Mouse (Mus musculus) MN1 (cell line): ENCODE measurements around the gene Rccd1.

Experiments used
- DNase-seq: peaks from one replicate; pipeline ENCODE4 v3.0.0-alpha.2; 2016; ENCODE audit warnings: low spot score

Gene Rccd1

DNA sequence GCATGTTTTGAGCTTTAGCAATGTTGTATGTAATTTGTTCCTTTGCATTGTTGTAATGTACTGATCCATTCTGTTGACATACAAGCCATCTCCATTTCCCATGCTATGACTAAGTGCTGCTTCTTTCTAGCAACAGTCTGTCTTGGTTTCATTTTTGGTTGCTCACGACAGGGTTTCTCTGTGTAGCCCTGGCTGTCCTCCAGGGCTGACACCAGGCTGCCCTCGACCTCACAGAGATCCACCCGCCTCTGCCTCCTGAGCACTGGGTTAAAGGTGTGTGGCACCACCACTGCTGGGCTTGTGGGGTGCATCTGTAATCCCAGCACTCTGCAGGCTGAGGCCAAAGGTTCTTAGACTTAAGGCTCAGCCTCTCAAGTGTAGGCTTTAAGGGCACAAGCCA is 24.7 kb downstream of the Rccd1 start:
- DNase-seq = no peak

DNA sequence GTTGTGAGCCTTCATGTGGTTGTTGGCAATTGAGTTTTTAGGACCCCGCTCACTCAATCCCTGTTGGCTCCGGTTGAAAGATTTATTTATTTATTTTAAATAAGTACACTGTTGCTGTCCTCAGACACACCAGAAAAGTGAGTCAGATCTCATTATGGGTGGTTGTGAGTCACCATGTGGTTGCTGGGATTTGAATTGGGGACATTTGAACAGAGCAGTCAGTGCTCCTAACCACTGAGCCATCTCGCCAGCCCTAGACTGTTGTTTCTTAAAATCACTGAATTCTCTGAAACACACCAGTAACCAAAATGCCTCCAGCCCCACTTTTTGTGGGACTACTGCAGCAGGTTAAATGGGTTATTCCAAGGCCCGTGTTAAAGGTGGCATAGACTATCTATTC is 25.5 kb downstream of the Rccd1 start:
- no peak for DNase-seq

DNA sequence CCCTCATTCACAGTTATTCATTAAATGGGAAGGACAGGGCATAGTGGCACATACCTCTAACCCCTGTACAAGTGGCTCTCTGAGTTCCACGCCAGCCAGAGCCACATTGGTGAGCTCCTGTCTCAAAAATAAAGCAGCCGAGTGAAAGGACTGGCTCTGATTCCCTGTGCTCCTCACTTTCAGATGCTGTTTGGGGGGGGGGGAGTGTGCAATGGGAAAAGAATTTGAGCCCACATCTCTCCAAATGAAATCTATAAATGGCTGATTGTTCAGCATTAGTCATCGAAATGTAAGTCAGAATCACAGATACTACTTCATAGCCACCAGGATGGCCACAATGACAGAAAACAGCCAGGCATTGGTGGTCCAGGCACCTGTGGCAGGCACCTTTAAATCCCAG is 27.2 kb downstream of the Rccd1 start:
- no peak for DNase-seq

DNA sequence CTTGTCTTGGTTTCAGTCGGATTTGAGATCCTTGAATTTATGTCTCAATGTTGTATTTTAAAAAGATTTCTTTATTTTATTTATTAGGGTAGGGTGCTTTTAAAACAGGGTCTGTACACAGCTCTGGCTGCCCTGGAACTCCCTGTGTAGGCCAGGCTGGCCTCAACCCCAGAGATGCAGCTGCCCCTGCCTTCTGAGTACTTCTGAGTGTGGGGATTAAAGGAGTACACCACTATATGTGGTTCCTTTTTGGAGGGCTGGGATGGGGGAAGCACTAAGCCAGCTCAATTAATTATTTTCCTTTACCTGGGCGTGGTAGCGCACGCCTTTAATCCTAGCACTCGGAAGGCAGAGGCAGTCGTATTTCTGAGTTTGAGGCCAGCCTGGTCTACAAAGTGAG is 27.8 kb downstream of the Rccd1 start:
- no peak for DNase-seq

DNA sequence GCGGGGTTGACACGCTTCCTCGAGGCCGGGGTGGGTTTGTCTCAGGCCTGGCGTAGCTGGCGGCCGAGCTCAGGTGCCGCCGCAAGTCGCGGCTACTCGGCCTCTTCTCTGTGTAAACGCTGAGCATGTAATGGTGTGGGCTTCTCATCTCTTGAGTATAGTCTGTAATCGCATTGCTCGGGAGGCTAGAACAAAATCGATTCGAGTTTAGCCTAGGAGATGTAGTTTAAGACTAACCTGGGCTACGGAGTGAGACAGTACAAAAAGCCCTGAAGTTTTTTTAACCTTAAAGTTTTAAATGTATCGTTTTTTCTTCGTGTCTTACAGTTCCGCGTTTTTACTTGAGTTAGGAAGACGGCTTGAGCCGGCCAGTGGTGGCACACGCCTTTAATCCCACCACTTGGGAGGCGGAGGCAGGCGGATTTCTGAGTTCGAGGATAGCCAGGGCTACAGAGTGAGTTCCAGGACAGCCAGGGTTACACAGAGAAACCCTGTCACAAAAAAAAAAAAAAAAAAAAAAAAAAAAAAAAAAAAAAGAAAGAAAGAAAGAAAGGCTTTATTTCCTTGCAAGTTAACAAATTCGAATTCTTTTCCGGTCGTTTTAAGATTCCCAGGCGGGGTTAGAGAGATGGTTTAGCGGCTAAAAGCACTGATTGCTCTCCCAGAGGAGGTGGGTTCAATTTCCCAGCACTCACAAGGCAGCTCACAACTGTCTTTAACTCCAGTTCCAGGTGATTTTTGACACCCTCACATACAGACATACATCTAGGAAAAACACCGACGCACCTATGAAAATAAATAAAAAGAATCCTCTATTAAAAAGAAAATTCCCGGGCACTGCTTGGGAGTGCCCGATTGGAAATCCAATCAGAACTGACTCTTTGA is 29.2 kb downstream of the Rccd1 start:
- peak; percentile 60 for DNase-seq

DNA sequence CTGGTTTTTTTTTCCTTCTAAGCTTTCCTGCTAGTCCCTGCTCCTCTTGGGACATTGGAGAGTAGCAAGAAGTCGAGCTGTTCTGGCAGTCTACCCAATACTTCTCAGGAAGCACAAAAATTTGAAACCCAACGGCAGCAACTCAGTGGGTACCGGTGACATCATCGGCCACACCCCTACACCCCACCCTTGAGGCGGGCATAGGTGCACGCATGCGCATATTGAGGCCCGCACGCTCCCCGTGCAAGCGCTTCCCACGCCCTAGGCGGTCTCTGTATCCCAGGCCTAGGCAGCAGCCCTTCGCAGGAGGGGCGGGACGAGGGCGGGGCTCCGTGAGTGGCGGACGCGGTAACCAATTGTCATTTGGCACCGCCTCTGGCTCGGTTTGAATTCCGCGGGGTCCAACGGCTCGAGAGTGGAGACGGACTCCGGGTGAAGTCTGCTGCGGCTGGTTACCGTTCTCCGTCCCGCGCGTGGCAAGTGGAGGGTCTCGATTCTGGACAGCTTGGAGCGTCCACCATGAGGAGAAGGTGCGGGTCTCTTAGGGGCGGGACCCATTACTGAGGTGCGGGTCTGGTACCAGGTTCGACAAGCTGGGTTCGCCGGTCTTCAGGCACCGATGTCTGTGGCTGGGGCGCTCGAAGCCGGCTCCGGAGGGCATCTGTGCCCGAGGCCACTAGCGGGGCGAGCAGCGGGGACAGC is 30.0 kb downstream of the Rccd1 start, which contains the start of gene Prc1:
Gene Prc1 (plus strand): TSS at position 389 of the 702 bp plus-strand sequence.
- DNase-seq = peak; percentile 98

DNA sequence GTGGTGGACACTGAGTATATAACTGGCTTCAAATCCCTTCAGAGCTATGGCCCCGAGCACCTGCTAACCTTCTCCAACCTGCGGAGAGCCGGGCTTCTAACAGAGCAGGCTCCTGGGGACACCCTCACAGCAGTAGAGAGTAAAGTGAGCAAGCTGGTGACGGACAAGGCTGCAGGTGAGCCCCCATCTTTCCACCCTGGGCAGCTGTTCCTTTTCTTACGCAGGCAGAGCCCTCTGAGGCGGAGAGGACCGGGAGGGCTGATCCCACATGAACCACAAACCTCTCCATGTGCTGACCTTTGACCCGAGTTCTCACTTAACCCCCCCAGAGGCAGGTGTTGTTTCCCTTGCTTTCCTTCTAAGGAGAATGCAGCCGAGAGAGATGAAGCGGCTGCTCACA is 36.5 kb downstream of the Rccd1 start:
- no peak for DNase-seq

DNA sequence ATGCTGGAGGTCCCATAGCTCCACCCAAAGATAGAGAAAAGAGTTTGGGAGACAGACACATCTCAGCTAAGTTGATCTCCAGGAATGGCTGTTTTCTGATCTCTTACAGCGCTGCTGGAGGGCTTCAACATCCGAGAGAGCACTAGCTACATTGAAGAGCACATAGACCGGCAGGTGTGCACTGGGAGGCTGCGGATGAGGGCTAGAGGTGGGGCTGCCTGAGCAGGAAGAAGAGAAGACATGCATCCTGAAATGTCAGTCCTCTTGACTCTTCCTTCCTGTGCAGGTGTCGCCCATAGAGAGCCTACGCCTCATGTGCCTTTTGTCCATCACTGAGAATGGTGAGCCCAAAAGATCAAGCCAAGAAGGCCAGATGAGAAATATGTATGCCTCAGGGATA is 38.5 kb downstream of the Rccd1 start:
- DNase-seq = no peak

DNA sequence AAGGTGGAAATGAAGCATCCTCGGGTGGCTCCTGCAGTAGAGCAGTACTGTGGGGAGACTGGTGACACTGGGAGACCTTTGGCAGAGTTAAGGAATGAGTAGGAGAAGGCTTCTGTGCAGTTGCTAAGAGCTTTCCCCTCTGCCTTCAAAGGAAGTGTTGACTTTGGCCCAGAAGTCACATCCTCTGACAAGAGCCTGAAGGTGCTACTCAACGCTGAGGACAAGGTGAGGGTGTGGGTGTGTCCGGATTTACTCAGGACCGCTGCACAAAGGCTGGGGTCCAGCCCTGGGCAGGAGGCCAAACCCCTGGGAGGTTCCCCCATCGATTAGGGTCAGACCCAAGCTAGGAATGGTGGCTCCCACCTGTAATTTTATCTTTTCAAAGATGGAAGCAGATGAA is 39.9 kb downstream of the Rccd1 start:
- no peak for DNase-seq

DNA sequence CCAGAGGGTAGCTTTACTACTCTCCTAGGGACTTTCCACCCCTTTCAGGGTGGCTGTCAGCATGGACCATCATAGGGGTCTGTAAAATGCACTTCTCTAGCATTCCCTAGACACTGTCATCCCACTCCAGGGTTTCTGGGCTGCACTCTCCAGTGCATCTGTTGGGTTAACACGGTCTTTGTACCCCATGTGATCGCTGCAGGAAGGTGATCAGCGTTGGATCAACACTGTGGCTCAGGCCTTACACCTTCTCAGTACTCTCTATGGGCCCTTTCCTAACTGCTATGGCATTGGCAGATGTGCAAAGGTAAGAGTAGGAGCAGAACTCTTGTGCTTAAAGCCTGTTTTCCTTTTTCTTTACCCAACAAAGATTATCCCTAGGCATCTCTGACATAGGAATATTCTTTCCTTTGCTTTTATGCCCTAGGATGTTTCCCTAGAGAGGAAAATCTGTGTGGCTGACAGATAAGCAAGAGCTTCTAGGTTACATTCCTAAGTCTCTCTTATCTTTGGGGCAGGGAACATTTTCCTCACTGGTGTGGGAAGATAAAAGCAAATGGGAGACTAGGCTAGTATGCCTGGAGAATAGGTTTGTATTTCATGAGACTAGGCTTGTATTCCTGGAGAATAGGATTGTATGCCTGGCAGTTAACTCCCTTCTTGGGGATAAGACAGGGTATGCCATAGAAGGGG is 40.9 kb downstream of the Rccd1 start:
- no peak for DNase-seq

DNA sequence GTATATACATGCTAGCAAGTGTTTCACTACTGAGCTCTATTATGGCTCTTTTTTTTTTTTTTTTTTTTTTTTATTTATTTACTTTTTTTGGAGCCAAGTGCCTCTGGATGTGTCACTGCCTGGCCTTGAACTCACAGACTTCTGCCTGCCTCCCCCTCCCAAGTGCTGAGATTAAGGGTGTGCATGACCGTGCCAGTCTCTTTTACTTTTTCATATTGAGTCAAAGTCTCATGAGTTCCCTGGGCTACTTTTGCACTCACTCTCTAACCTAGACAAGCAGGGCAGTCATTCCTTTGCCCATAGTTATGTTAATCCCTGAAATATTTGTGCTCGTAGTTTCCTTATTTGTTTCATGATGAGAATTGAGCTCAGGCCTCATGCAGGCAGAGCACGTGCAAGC is 42.6 kb downstream of the Rccd1 start:
- no peak for DNase-seq

DNA sequence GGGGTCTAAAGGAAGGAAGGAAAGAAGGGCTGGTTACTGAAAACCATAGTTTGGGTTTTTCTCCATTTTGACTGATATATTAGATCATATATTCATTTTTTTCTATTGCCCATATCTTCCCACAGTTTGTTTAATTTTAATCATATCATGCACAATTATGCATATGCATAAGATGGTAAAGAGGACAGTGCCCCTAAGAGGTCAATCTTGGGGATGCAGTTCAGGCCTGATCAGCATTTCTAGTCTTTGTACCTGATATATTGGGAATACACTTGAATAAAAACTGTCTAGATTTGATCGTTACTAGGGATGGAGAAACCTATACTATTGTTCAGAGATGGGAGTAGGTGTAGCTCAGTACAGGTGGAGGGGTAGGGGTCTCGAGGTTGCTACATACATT is 43.3 kb downstream of the Rccd1 start:
- DNase-seq = no peak

DNA sequence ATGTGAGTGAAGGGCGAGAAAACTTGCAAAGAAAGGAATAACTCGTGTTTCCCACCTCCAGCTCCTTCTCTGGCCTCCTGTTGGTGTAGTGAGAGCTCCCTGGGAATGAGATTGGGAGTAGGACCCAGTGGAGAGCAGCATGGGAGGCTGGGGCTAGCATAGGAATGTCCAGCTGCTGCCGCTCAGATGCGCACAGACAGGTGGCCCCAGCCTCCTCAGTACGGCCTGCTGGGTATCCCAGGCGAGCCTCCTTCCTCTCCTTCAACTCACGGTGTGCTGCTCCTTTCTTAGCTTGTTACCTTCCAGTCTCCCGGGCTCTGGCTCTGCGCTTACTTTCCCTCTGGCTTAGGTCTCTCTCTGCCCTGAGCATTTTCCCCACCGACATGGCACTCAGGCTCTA is 44.2 kb downstream of the Rccd1 start:
- DNase-seq = no peak

DNA sequence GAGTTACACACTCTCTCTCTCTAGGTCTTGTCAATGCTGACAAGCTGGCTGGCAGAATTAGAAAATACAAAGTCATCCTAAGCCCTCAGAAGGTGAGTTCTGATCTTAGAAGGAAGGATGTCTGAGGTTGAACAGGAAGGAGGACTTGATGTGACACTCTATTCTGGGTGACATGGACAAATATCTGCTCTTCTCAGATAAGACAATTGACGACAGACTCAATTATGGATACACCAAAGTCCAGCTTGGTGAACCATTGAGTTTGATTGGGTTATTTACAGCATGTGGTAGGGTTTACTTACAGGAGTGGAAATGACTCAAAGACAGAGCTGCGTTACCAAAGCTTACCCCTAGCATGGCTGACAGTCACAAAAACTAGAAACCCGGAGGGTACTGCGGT is 47.9 kb downstream of the Rccd1 start:
- DNase-seq = no peak

DNA sequence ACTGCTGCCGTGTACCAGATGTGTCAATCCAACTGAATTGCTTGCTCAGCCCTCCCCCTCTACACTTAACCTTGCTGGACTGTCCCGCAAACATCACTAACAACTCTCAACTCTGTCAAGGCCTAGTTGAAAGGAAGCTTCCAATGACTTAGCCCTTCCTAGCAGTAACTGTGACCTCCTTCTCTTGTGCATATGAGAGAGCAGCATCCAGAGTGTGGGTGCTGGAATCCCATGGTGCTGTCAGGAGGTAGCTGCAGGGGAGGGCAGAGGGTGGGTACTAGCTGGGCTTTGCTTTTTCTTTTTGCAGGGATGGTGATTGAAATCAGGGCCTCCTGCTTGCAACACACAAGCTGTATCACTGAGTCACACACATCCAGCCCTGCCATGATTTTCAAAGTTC is 50.8 kb downstream of the Rccd1 start:
- DNase-seq = no peak

DNA sequence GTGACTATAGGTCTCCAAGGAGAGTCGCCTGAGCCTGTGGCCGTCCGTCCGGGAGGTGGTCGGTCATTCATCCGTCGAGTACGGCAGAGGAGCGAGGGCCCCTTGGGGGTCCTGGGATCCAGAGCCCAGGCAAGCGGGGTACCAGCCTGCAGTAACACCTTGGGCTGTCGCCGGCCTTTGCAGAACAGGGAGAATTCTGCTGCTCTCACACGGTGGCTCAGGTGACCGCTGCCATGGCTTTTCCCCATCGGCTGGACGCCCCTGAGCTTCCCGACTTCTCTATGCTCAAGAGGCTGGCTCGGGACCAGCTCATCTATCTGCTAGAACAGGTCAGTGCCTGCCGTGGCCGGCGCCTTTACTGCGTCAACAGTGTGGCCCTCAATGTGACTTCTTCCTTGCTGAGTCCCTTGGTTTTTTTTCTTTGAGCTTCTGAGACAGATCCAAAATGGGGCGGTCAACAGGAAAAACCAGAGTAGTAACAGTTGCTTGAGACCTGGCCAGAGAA is 54.5 kb downstream of the Rccd1 start:
- DNase-seq = peak; percentile 43

DNA sequence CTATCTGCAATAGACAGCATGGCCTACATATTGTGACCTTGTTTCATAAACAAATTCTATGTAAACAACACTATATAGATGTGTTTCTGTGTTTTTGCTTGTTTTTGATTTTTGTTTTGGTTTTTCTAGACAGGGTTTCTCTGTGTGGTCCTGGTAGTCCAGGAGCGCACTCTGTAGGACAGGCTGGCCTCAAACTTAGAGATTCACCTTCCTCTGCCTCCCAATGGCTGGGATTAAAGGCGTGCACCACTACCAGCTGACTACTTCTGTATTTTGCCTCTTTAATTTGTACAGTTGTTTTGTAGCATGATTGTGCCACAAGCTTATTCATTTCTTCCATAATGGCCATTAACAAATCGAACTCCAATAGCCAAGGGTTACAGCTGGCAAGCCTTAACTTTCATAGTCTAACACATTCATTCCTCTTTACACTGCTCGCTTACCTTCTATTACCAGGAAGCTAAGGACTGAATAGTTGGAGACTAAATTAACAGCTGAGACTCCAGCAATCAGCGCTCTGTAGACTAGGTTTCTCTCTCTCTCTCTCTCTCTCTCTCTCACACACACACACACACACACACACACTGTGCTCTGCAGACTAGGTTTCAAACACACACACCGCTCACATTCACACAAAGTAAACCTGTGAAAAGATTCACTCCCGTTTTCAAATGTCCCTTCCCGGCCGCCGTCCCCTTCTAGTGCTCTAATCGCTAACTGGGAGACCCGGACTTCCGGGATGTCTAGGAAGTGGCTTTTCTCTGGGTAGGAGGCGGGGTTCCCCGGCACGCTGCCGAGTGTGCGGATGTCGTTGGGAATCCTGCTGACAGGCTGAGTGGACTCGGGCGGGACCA is 55.1 kb downstream of the Rccd1 start, which contains the start of gene Vps33b:
Gene Vps33b (plus strand): TSS at position 753 of the 854 bp plus-strand sequence.
- peak; percentile 95 for DNase-seq

DNA sequence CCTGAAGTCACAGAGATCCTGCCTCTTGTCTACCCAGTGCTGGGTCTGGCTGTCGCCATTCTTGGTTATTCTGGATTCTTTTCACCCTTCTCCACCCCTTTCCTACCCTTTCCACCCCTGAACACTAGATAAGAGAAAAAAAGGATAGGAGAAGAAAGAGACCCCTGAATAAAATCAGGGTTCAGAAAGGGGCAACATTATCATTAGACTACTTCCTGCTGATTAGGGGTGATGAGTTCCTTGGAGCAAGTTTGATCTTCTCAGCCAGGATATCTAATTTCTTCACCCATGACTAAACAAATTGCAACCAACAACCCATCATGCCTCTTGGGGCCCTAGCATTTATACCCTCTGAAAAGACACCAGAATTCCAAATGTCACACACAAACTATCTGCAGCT is 56.5 kb downstream of the Rccd1 start:
- no peak for DNase-seq

DNA sequence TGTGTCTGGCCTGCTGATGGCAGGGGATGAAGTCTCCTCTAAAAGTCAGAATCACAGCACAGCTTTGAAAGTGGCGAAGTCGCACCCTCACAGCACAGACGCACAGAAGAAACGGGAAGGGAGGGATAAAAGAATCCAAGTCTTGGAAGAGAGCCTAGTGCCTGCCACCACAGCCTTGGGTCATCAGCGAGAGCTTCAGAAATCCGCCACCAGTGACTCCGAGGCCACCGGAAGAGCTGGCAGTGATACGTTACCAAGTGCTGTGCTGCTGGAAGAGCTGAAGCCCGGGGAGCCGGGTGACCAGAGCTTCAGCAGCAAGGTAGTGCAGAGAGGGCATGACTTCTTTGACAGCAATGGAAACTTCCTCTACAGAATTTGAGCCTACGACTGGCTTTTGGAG is 59.6 kb downstream of the Rccd1 start:
- no peak for DNase-seq

DNA sequence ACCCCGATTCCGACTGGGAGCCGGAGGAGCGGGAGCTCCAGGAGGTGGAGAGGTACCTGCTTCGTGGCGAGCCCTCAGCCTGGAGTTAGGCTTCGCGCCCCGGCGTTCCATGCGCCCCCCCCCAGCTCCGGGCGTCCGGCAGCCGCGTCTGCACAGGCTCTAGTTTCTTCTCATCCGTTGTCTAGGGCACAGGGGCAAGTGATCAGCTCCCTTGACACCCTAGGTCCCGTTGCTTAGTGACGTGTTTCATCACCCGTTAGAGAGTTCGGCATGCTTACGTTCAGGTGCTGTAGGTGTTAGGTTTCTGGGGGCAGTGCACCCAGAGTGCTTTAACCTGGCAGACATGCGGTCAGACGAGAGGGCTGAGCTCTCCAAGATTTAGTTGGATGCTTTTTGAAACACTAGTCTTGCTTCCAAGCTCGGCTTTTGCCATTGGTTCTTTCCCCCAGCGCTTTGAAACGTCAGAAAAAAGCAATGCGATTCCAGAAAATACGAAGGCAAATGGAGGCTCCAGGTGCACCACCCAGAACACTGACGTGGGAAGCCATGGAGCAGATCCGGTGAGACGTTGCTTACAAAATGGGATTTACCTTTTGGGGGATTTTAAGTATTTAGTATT is 62.8 kb downstream of the Rccd1 start:
- peak; percentile 49 for DNase-seq
